Mouse (Mus musculus): ENCODE data around the gene Zdhhc18.

- TF ChIP-seq MEF2A (IDR thresholded peaks at IDR 0.05; ENCODE audit: extremely low read depth, insufficient replicate concordance, low read depth, low read length, poor library complexity, severe bottlenecking), result no peak
- no peak for TF ChIP-seq MAX (IDR thresholded peaks at IDR 0.05; ENCODE audit: low read length)
- TF ChIP-seq POLR2A (IDR thresholded peaks at IDR 0.05; ENCODE audit: control insufficient read depth in 1 of 2, insufficient read depth in 1 of 2, low read depth in 1 of 2, low read length in 2 of 2, poor library complexity in 1 of 2), result no peak
- TF ChIP-seq POLR2AphosphoS5 (IDR thresholded peaks at IDR 0.05; ENCODE audit: borderline replicate concordance, low read depth, low read length), result no peak
- no peak for TF ChIP-seq GATA1 (IDR thresholded peaks at IDR 0.05; ENCODE audit: low read depth, low read length)
- no peak for TF ChIP-seq RCOR1 (IDR thresholded peaks at IDR 0.05; ENCODE audit: low read depth, low read length)
- TF ChIP-seq TBP (IDR thresholded peaks at IDR 0.05; ENCODE audit: low read depth, low read length), result no peak
- no peak for TF ChIP-seq HCFC1 (IDR thresholded peaks at IDR 0.05; ENCODE audit: low read depth, low read length)
- TF ChIP-seq EP300 (IDR thresholded peaks at IDR 0.05; ENCODE audit: low read depth in 1 of 2, low read length in 2 of 2), result no peak
- no peak for TF ChIP-seq MXI1 (IDR thresholded peaks at IDR 0.05; ENCODE audit: low read depth, low read length)
Observed at GRCm38 (mm10) chr4:133567251-133567650, 82.7 kb downstream of the Zdhhc18 start.
